Mouse (Mus musculus): ENCODE measurements around the gene Pced1b. TPM values are rescaled to one million over a fixed set of nuclear protein-coding genes. Genes with fewer than 3 reads are reported as not detected.
"Not testable (repeated sequence)": the region's sequence is repeated elsewhere in the genome, so short reads cannot be mapped to it uniquely, and the experiment has no call there.

Gene Pced1b
- polyA plus RNA-seq (2012; rRNA removed), result 2.4 and 5.6 TPM in 2 replicates

DNA sequence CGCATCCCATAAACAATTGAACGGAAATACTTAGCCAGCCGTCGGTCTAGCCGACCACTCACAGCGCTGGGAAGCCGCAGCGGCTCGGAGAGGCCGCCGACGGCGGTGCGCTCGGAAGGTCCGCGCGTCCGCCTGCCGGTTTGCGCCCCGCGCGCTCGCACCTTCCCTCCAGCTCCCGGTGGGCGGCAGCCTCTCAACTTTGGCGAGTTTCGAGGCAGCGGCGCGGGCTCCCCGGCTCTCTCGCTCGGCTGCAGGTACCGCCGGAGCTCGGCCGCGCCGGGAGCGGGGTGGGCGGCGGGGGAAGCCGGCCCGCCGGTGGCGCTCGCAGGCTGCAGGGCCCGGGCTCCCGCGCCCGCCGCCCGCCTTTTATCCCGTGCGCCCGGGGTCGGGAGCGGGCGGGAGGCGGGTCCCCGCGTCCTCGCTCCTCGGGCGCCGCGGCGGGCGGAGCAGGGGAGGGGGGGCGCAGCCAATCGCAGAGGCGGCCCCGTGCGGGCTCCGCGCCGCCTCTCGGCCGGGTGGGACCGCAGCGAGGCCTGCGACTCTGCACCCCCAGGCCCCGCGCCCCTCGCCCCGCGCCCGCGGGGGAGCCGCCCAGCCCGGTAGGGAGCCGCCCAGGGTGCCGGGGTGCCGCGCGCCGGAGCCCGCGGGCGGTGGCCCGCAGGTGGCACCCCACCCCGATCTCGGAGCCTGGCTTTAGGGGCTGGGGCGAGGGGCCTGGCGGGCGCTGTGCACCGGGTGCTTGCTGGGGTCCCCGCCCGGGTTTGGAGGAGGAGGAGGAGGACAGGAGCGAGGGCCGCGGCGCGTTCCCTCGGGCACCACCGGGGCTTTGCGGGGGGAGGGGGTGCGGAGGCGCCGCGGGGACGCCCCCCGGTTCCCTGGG is at the start of gene Pced1b, which contains the start of gene Amigo2:
TSS of gene Pced1b (plus strand) at position 197 of the 880 bp plus-strand sequence.
TSS of gene Amigo2 (minus strand) at position 377 of the 880 bp plus-strand sequence.
- peaks cover 21% of the 10 kb centered on the region for H3K27me3 ChIP-seq (ENCODE audit: control insufficient read depth, insufficient read depth, low read length)
- H3K4me3 ChIP-seq (ENCODE audit: low read depth, low read length), result peak within 1 kb of the TSS; percentile 81
- H3K36me3 ChIP-seq (ENCODE audit: control insufficient read depth, insufficient read depth, low read length), result no peaks in the 10 kb centered on the region
- no peak for TF ChIP-seq CTCF (IDR thresholded peaks at IDR 0.05; ENCODE audit: extremely low read depth, insufficient read length, insufficient replicate concordance, low read depth, low read length)
- TF ChIP-seq POLR2A (IDR thresholded peaks at IDR 0.05; ENCODE audit: low read depth, low read length), result no peak
- WGBS, result 1% methylated on average over 119 of the region's 125 CpGs
- H3K4me1 ChIP-seq (ENCODE audit: control insufficient read depth, insufficient read depth, insufficient read length, low read length), result no peaks in the 10 kb centered on the region
- peak within 1 kb of the TSS; percentile 53; the same call in 1 of the 2 replicates for H3K27ac ChIP-seq (ENCODE audit: insufficient read depth, low read depth, low read length)

DNA sequence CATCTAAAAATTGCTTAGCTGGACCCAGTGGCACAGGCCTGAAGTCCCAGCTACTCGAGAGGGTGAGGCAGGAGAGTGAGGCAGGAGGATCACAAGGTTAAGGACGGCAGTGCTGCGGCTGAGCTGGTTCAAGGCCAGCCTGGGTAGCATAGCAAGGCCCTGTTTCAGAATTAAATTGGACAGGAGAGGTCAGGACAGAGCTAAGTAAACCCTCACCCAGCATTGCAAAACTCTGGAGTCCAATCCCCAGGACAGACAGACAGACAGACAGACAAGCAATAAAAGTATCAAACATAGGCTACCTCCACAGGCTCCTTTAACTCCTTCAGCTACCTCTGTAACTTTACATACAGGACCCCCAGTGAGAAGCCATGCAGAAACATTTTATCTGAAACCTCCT is 42.0 kb upstream of the Pced1b start:
- Histone ChIP-seq H3K4me3 (ENCODE audit: low read depth, low read length) (no peak overlapping the region), H3K27ac (ENCODE audit: insufficient read depth, low read depth, low read length) (no peak overlapping the region), H3K36me3 (ENCODE audit: control insufficient read depth, insufficient read depth, low read length) (no peaks in the 10 kb centered on the region), H3K4me1 (ENCODE audit: control insufficient read depth, insufficient read depth, insufficient read length, low read length) (no peaks in the 10 kb centered on the region), H3K27me3 (ENCODE audit: control insufficient read depth, insufficient read depth, low read length) (no peaks in the 10 kb centered on the region)
- TF ChIP-seq CTCF (IDR thresholded peaks at IDR 0.05; ENCODE audit: extremely low read depth, insufficient read length, insufficient replicate concordance, low read depth, low read length), result no peak
- TF ChIP-seq POLR2A (IDR thresholded peaks at IDR 0.05; ENCODE audit: low read depth, low read length), result no peak
- WGBS, result 68% methylated on average over 3 of the region's 3 CpGs

DNA sequence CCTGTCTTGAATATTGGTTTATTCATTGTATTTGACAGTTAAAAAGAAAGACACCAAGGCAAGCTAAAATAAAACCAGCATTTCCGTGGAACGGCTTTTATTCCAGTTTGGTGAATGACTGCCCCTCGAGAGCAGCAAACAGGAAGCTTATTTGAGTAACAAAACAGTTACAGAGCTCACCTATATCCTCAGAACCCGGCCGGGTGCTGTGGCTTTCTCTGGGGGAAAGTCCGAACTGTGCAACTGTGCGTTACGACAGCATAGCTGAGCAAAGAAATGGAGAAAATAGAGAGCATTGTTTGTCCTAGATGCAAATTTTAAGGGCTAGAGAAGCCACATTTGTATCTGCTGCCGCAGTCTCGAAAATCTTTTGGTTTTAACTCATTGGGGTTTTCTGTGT is 41.1 kb upstream of the Pced1b start:
- Histone ChIP-seq H3K36me3 (ENCODE audit: control insufficient read depth, insufficient read depth, low read length) (no peaks in the 10 kb centered on the region), H3K27me3 (ENCODE audit: control insufficient read depth, insufficient read depth, low read length) (no peaks in the 10 kb centered on the region), H3K27ac (ENCODE audit: insufficient read depth, low read depth, low read length) (no peak overlapping the region), H3K4me3 (ENCODE audit: low read depth, low read length) (no peak overlapping the region), H3K4me1 (ENCODE audit: control insufficient read depth, insufficient read depth, insufficient read length, low read length) (no peaks in the 10 kb centered on the region)
- TF ChIP-seq CTCF (IDR thresholded peaks at IDR 0.05; ENCODE audit: extremely low read depth, insufficient read length, insufficient replicate concordance, low read depth, low read length) (no peak), POLR2A (IDR thresholded peaks at IDR 0.05; ENCODE audit: low read depth, low read length) (no peak)
- WGBS, result 83% methylated on average over 10 of the region's 10 CpGs

DNA sequence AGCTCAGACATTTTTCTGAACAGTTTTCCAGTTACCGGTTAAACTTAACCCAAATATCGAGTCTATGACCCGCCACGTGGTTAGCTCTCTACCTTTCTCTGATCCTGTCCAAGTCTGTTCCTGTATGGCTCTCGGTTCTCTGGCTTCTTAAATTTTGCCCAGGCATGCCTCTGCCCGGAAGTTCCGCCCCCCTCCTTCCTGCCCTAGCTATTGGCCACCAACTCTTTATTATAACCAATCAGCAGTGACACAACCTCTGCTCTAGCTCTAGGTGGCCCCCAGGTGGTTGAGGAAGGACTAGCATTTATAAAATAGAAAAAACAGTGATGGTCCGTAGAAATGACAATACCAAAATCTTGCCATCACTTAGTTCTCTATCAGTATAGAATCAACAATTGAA is 40.4 kb upstream of the Pced1b start:
- H3K27ac ChIP-seq (ENCODE audit: insufficient read depth, low read depth, low read length), result no peak overlapping the region
- no peak overlapping the region for H3K4me3 ChIP-seq (ENCODE audit: low read depth, low read length)
- 93% methylated on average over 8 of the region's 8 CpGs for WGBS
- H3K27me3 ChIP-seq (ENCODE audit: control insufficient read depth, insufficient read depth, low read length), result no peaks in the 10 kb centered on the region
- H3K36me3 ChIP-seq (ENCODE audit: control insufficient read depth, insufficient read depth, low read length), result no peaks in the 10 kb centered on the region
- TF ChIP-seq POLR2A (IDR thresholded peaks at IDR 0.05; ENCODE audit: low read depth, low read length), result no peak
- TF ChIP-seq CTCF (IDR thresholded peaks at IDR 0.05; ENCODE audit: extremely low read depth, insufficient read length, insufficient replicate concordance, low read depth, low read length), result no peak
- no peaks in the 10 kb centered on the region for H3K4me1 ChIP-seq (ENCODE audit: control insufficient read depth, insufficient read depth, insufficient read length, low read length)

DNA sequence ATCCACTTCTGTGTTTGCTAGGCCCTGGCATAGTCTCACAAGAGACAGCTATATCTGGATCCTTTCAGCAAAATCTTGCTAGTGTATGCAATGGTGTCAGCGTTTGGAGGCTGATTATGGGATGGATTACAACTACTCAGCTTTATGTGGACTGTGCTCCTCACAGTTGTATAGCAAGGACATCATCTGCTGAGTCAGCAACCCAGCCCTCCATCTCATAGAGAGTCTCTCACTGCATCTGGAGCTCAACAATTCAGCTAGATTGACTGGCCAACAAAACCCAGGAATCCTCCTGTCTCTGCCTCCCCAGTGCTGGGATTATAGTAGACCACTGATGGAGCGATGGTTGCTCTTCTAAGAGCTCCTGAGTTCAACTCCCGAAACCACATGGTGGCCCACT is 37.2 kb upstream of the Pced1b start:
- H3K27me3 ChIP-seq (ENCODE audit: control insufficient read depth, insufficient read depth, low read length); H3K36me3 ChIP-seq (ENCODE audit: control insufficient read depth, insufficient read depth, low read length): not testable (repeated sequence)
- WGBS, result 76% methylated on average over 3 of the region's 3 CpGs

DNA sequence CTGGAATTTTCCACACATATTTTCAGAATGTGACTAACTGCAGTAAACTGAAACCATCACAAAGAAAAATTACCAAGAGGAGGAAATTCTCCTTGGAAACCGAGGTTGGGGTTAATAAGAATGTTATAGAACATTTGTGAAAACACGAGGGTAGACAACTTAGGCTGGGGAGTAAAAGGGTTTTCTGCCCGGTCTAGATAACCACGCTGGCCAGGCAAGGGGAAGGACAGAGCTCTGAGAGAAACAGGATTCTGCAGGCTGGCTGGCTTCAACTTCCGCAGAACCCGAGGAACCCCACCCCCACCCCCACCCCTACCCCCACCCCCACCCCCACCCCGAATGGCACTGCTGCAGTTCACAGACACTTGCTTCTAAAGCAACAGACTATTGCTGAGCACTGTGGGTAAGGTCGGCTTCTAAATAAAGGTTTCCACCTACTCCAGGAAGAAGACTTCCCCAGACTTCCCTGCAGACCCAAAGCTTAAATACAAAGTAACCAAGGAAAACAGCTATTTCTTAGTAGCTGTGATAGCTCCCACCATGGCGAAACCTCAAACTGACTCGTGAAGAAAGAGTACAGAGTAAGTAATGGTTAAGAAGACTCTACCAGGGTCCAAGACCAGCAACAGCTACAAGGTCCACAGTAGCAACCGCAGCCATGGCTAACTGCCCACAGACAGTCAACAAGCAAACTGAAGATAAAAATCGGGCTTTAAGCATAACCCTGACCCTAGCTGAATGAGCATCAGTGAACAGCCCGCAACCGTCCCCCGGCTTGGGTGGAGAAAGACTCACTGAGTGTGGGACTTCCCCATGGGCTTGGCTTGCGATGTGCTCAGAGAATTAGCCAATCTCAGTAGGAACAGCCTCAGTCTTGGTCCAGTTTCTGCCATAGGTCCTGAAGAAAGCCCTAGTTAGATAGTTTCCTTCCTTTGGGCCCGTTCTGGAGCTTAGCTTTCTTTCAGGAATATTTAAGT is 34.1 kb upstream of the Pced1b start:
- TF ChIP-seq POLR2A (IDR thresholded peaks at IDR 0.05; ENCODE audit: low read depth, low read length) (no peak), CTCF (IDR thresholded peaks at IDR 0.05; ENCODE audit: extremely low read depth, insufficient read length, insufficient replicate concordance, low read depth, low read length) (no peak)
- no peaks in the 10 kb centered on the region for H3K27me3 ChIP-seq (ENCODE audit: control insufficient read depth, insufficient read depth, low read length)
- 70% methylated on average over 17 of the region's 17 CpGs for WGBS
- no peak overlapping the region for H3K4me3 ChIP-seq (ENCODE audit: low read depth, low read length)
- no peak overlapping the region for H3K27ac ChIP-seq (ENCODE audit: insufficient read depth, low read depth, low read length)
- no peaks in the 10 kb centered on the region for H3K4me1 ChIP-seq (ENCODE audit: control insufficient read depth, insufficient read depth, insufficient read length, low read length)
- no peaks in the 10 kb centered on the region for H3K36me3 ChIP-seq (ENCODE audit: control insufficient read depth, insufficient read depth, low read length)

More for the DNA sequence above, 37.2 kb upstream of the Pced1b start:
- not testable (repeated sequence) for H3K27ac ChIP-seq (ENCODE audit: insufficient read depth, low read depth, low read length); H3K4me3 ChIP-seq (ENCODE audit: low read depth, low read length); H3K4me1 ChIP-seq (ENCODE audit: control insufficient read depth, insufficient read depth, insufficient read length, low read length)

DNA sequence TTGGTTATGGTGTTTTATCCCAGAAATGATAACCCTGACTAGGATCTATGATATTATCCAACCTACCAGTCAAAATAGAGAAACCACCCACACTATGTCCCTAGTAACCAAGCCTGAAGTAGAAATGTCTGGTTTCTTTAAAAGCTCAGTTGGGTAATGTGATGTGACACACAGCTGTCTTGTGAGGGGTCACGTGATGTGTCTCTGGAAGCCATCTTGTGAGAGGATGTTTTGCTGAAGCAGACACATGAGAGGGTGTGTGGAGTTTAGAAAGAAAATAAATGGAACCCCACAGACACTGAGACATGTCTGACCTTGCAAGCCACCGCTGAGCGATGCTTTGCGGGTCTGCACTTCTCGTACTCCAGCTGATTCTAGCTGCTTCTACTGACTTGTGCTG is 30.1 kb upstream of the Pced1b start:
- TF ChIP-seq POLR2A (IDR thresholded peaks at IDR 0.05; ENCODE audit: low read depth, low read length), result no peak
- no peak for TF ChIP-seq CTCF (IDR thresholded peaks at IDR 0.05; ENCODE audit: extremely low read depth, insufficient read length, insufficient replicate concordance, low read depth, low read length)
- H3K4me3 ChIP-seq (ENCODE audit: low read depth, low read length), result no peak overlapping the region
- H3K4me1 ChIP-seq (ENCODE audit: control insufficient read depth, insufficient read depth, insufficient read length, low read length), result no peaks in the 10 kb centered on the region
- no peaks in the 10 kb centered on the region for H3K36me3 ChIP-seq (ENCODE audit: control insufficient read depth, insufficient read depth, low read length)
- WGBS, result 90% methylated on average over 5 of the region's 5 CpGs
- H3K27ac ChIP-seq (ENCODE audit: insufficient read depth, low read depth, low read length), result no peak overlapping the region
- H3K27me3 ChIP-seq (ENCODE audit: control insufficient read depth, insufficient read depth, low read length), result no peaks in the 10 kb centered on the region

All from small intestine, adult 2 months (tissue).